Mouse (Mus musculus) forebrain, embryonic 13.5 days (tissue): ENCODE measurements around the gene Htra1. TPM values are rescaled to one million over a fixed set of nuclear protein-coding genes. Genes with fewer than 3 reads are reported as not detected.
A peak's percentile ranks its signal among the peaks of the same experiment; 100 is the strongest.

ENCODE experiments used
- ATAC-seq: fragments of 200-750 bp; cut with Nextera tagmentation; 2 replicates; pipeline ENCODE4 v1.8.0; 2017
- H3K27ac ChIP-seq: fragments of 300-500 bp; sonication (generic); 2 replicates; pipeline ENCODE4 v1.5.1; 2015; ENCODE audit warnings: inconsistent platforms, mild to moderate bottlenecking, moderate library complexity
- H3K27me3 ChIP-seq: fragments of 300-500 bp; sonication (generic); 2 replicates; pipeline ENCODE4 v1.6.1; 2015; ENCODE audit warnings: mild to moderate bottlenecking, inconsistent platforms
- H3K36me3 ChIP-seq: fragments of 300-500 bp; sonication (generic); 2 replicates; pipeline ENCODE4 v1.6.1; 2015; ENCODE audit warnings: mild to moderate bottlenecking, inconsistent platforms; ENCODE audit not compliant: poor library complexity, severe bottlenecking
- H3K4me1 ChIP-seq: fragments of 300-500 bp; sonication (generic); 2 replicates; pipeline ENCODE4 v1.6.1; 2015; ENCODE audit warnings: inconsistent platforms
- H3K4me2 ChIP-seq: fragments of 300-500 bp; sonication (generic); 2 replicates; pipeline ENCODE4 v1.6.1; 2015; ENCODE audit warnings: inconsistent platforms, mild to moderate bottlenecking, moderate library complexity
- H3K4me3 ChIP-seq: fragments of 300-500 bp; sonication (generic); 2 replicates; pipeline ENCODE4 v1.5.1; 2015; ENCODE audit warnings: mild to moderate bottlenecking, inconsistent platforms
- H3K9ac ChIP-seq: fragments of 300-500 bp; sonication (generic); 2 replicates; pipeline ENCODE4 v1.6.1; 2015; ENCODE audit warnings: mild to moderate bottlenecking, inconsistent platforms
- H3K9me3 ChIP-seq: fragments of 300-500 bp; sonication (generic); replicated peaks from 2 replicates; pipeline ENCODE4 v1.6.1; 2016; ENCODE audit warnings: inconsistent platforms
- WGBS: fragments of 180-500 bp; shearing (Covaris S2); methylation state at CpG from one replicate; pipeline ENCODE4 v1.1.7; 2015; 5-methylcytosine and 5-hydroxymethylcytosine counted together
- polyA plus RNA-seq: library from polyadenylated mRNA; unstranded; fragments of >200 nt; fragmentation: Nextera tagmentation; extraction: Ambion mirVana; gene quantifications from 2 replicates; pipeline ENCODE4 v1.2.1, GENCODE M21; 2015

Gene Htra1
- polyA plus RNA-seq, 1 experiment from 2014 or later, result 9.7 TPM

GRCm38 (mm10) chr7:130937266-130937841 lies 1.4 kb downstream of the Htra1 start:
- 24% methylated on average over 12 of the region's 12 CpGs for WGBS
- Histone ChIP-seq H3K4me3 (peak overlapping the region; percentile 49; the same call in 1 of the 2 replicates), H3K36me3 (no peaks in the 10 kb centered on the region), H3K9me3 (no peaks in the 10 kb centered on the region), H3K4me2 (peak overlapping the region; percentile 75), H3K4me1 (peaks cover 17% of the 10 kb centered on the region), H3K9ac (no peak overlapping the region), H3K27me3 (peaks cover 66% of the 10 kb centered on the region), H3K27ac (no peak overlapping the region)
- no peak for ATAC-seq

GRCm38 (mm10) chr7:130938005-130938404 lies 2.1 kb downstream of the Htra1 start:
- Histone ChIP-seq H3K4me3 (no peak overlapping the region), H3K4me1 (peaks cover 17% of the 10 kb centered on the region), H3K36me3 (no peaks in the 10 kb centered on the region), H3K9me3 (no peaks in the 10 kb centered on the region), H3K4me2 (0 out of 2 replicates have a peak overlapping the region, but pooled peaks have one; percentile 10), H3K27ac (no peak overlapping the region), H3K27me3 (peaks cover 62% of the 10 kb centered on the region), H3K9ac (no peak overlapping the region)
- ATAC-seq, result no peak
- 65% methylated on average over 4 of the region's 4 CpGs for WGBS

GRCm38 (mm10) chr7:130938896-130939295 lies 3.0 kb downstream of the Htra1 start:
- no peak overlapping the region for H3K9ac ChIP-seq
- peaks cover 17% of the 10 kb centered on the region for H3K4me1 ChIP-seq
- 93% methylated on average over 8 of the region's 8 CpGs for WGBS
- no peaks in the 10 kb centered on the region for H3K36me3 ChIP-seq
- no peak for ATAC-seq
- no peaks in the 10 kb centered on the region for H3K9me3 ChIP-seq
- H3K4me2 ChIP-seq, result no peak overlapping the region
- no peak overlapping the region for H3K4me3 ChIP-seq
- H3K27me3 ChIP-seq, result peaks cover 53% of the 10 kb centered on the region
- no peak overlapping the region for H3K27ac ChIP-seq

GRCm38 (mm10) chr7:130940733-130941132 lies 4.8 kb downstream of the Htra1 start:
- Histone ChIP-seq H3K9me3 (no peaks in the 10 kb centered on the region), H3K36me3 (no peaks in the 10 kb centered on the region), H3K4me1 (peaks cover 12% of the 10 kb centered on the region), H3K27me3 (peaks cover 35% of the 10 kb centered on the region), H3K4me3 (no peak overlapping the region), H3K27ac (no peak overlapping the region), H3K9ac (no peak overlapping the region), H3K4me2 (no peak overlapping the region)
- no peak for ATAC-seq
- WGBS, result 85% methylated on average over 8 of the region's 8 CpGs

- H3K36me3 ChIP-seq, result no peaks in the 10 kb centered on the region
- WGBS, result 92% methylated on average over 9 of the region's 9 CpGs
Observed at GRCm38 (mm10) chr7:130943280-130943895, 7.5 kb downstream of the Htra1 start.

GRCm38 (mm10) chr7:130944766-130945475 lies 9.0 kb downstream of the Htra1 start:
- no peak overlapping the region for H3K4me3 ChIP-seq
- WGBS, result 90% methylated on average over 11 of the region's 11 CpGs
- H3K27ac ChIP-seq, result no peak overlapping the region
- no peaks in the 10 kb centered on the region for H3K4me1 ChIP-seq
- no peak for ATAC-seq
- no peak overlapping the region for H3K4me2 ChIP-seq
- H3K9ac ChIP-seq, result no peak overlapping the region
- no peaks in the 10 kb centered on the region for H3K9me3 ChIP-seq
- no peaks in the 10 kb centered on the region for H3K27me3 ChIP-seq
- no peaks in the 10 kb centered on the region for H3K36me3 ChIP-seq

More at GRCm38 (mm10) chr7:130943280-130943895, 7.5 kb downstream of the Htra1 start:
- no peaks in the 10 kb centered on the region for H3K4me1 ChIP-seq
- H3K4me2 ChIP-seq, result no peak overlapping the region
- peaks cover 8% of the 10 kb centered on the region for H3K27me3 ChIP-seq
- H3K27ac ChIP-seq, result no peak overlapping the region
- no peaks in the 10 kb centered on the region for H3K9me3 ChIP-seq
- no peak for ATAC-seq
- H3K9ac ChIP-seq, result no peak overlapping the region
- H3K4me3 ChIP-seq, result no peak overlapping the region

GRCm38 (mm10) chr7:130945730-130946129 lies 9.8 kb downstream of the Htra1 start:
- Histone ChIP-seq H3K4me1 (no peaks in the 10 kb centered on the region), H3K4me2 (no peak overlapping the region), H3K9ac (no peak overlapping the region), H3K4me3 (no peak overlapping the region), H3K27ac (no peak overlapping the region), H3K36me3 (no peaks in the 10 kb centered on the region), H3K9me3 (no peaks in the 10 kb centered on the region), H3K27me3 (no peaks in the 10 kb centered on the region)
- WGBS, result 87% methylated on average over 3 of the region's 3 CpGs
- no peak for ATAC-seq

GRCm38 (mm10) chr7:130946303-130946702 lies 10.4 kb downstream of the Htra1 start:
- H3K9me3 ChIP-seq, result no peaks in the 10 kb centered on the region
- no peaks in the 10 kb centered on the region for H3K4me1 ChIP-seq
- H3K36me3 ChIP-seq, result no peaks in the 10 kb centered on the region
- no peak for ATAC-seq
- no peaks in the 10 kb centered on the region for H3K27me3 ChIP-seq
- no peak overlapping the region for H3K27ac ChIP-seq
- H3K4me3 ChIP-seq, result no peak overlapping the region
- WGBS, result 92% methylated on average over 12 of the region's 12 CpGs
- H3K9ac ChIP-seq, result no peak overlapping the region
- H3K4me2 ChIP-seq, result no peak overlapping the region

- no peak overlapping the region for H3K4me2 ChIP-seq
- no peaks in the 10 kb centered on the region for H3K27me3 ChIP-seq
- no peaks in the 10 kb centered on the region for H3K36me3 ChIP-seq
- H3K4me1 ChIP-seq, result no peaks in the 10 kb centered on the region
- no peaks in the 10 kb centered on the region for H3K9me3 ChIP-seq
- no peak overlapping the region for H3K4me3 ChIP-seq
- H3K9ac ChIP-seq, result no peak overlapping the region
- H3K27ac ChIP-seq, result no peak overlapping the region
- ATAC-seq, result no peak
- WGBS, result 70% methylated on average over 5 of the region's 5 CpGs
Observed at GRCm38 (mm10) chr7:130948563-130949208, 12.8 kb downstream of the Htra1 start.

- Histone ChIP-seq H3K4me2 (no peak overlapping the region), H3K36me3 (no peaks in the 10 kb centered on the region), H3K9me3 (no peaks in the 10 kb centered on the region), H3K4me1 (no peaks in the 10 kb centered on the region), H3K27ac (no peak overlapping the region), H3K9ac (no peak overlapping the region), H3K4me3 (no peak overlapping the region), H3K27me3 (no peaks in the 10 kb centered on the region)
- 53% methylated on average over 8 of the region's 8 CpGs for WGBS
- no peak for ATAC-seq
Observed at GRCm38 (mm10) chr7:130949331-130949751, 13.4 kb downstream of the Htra1 start.

GRCm38 (mm10) chr7:130950482-130950881 lies 14.6 kb downstream of the Htra1 start:
- 94% methylated on average over 7 of the region's 7 CpGs for WGBS
- H3K36me3 ChIP-seq, result no peaks in the 10 kb centered on the region
- no peak for ATAC-seq
- H3K4me2 ChIP-seq, result no peak overlapping the region
- H3K27me3 ChIP-seq, result no peaks in the 10 kb centered on the region
- no peak overlapping the region for H3K9ac ChIP-seq
- no peaks in the 10 kb centered on the region for H3K9me3 ChIP-seq
- H3K4me3 ChIP-seq, result no peak overlapping the region
- H3K4me1 ChIP-seq, result no peaks in the 10 kb centered on the region
- no peak overlapping the region for H3K27ac ChIP-seq

- Histone ChIP-seq H3K27me3 (no peaks in the 10 kb centered on the region), H3K4me1 (no peaks in the 10 kb centered on the region), H3K4me3 (no peak overlapping the region), H3K9ac (no peak overlapping the region), H3K4me2 (no peak overlapping the region), H3K9me3 (no peaks in the 10 kb centered on the region), H3K36me3 (no peaks in the 10 kb centered on the region), H3K27ac (no peak overlapping the region)
- no peak for ATAC-seq
- 86% methylated on average over 5 of the region's 5 CpGs for WGBS
Observed at GRCm38 (mm10) chr7:130951004-130951403, 15.1 kb downstream of the Htra1 start.
